Mouse (Mus musculus): ENCODE measurements at regions not wholly inside any gene's neighbourhood (a gene's known extent, or its start where the extent isn't known, plus 50 kb on each side); places are given as distances from the start of the nearest gene placed in this dataset.

DNA sequence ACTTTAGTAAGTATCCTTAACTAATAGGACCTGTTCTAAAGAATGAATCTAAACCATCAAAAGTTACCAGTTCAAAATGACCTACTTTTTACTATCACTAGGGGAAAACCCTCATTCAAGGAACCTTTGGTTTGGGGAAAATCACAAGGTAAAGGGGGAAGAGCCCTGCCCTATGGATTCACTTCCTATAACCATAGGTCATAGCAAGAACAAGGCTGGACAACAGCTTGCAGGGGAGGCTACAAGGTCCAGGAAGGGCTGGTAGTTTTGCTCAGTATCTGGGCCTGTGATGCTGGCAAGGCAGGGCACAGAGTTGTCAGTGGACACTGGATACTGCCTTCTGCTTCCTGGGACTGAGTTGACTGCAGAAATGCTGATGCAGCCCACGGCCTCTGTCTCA lies 109.1 kb upstream of the Peli1 start:
- no peak for DNase-seq (ENCODE audit: extremely low read depth, insufficient read length, low spot score)

- DNase-seq (ENCODE audit: extremely low read depth, insufficient read length, low spot score) = no peak
Observed at GRCm38 (mm10) chr11:20982500-20982899, 108.6 kb upstream of the Peli1 start.

DNA sequence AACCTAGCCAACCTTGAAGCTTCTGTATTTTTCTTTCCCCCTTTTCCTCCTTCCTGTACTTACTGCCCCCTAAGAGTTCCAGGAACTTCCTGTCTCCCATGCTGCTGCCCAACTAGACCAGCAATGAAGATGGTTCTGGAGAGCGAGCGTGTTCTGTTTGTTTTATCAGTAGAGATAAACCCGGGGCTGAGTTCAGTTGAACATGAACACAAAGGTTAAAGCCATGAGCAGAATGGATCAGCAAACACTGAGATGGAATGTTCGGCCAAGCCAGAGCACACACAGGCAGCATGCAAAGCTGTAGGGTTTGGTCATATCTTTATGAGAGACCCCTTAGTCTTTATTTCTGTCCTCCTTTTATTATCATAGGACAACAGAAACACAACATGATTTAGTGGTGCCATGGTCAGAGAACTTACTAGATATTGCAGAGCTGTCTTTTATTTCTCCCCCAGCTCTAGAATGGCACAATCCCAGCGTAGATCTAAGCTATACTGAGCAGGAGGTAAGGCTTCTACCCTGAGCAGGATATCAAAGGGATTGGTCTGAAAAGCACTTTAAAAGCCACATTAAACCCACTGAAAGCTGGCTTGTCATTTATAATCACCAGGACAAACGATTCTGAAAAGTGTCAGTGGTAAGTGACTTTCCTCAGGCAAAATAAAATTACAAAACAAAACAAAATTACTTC lies 105.9 kb upstream of the Peli1 start:
- no peak for DNase-seq (ENCODE audit: extremely low read depth, insufficient read length, low spot score)

- DNase-seq (ENCODE audit: extremely low read depth, insufficient read length, low spot score) = no peak
Observed at GRCm38 (mm10) chr11:20985771-20986170, 105.3 kb upstream of the Peli1 start.

- DNase-seq (ENCODE audit: extremely low read depth, insufficient read length, low spot score) = no peak
Observed at GRCm38 (mm10) chr11:20987171-20987815, 103.8 kb upstream of the Peli1 start.

GRCm38 (mm10) chr11:20987841-20988251 lies 103.2 kb upstream of the Peli1 start:
- DNase-seq (ENCODE audit: extremely low read depth, insufficient read length, low spot score) = no peak

- no peak for DNase-seq (ENCODE audit: extremely low read depth, insufficient read length, low spot score)
Observed at GRCm38 (mm10) chr11:20988871-20989270, 102.2 kb upstream of the Peli1 start.

- no peak for DNase-seq (ENCODE audit: extremely low read depth, insufficient read length, low spot score)
Observed at GRCm38 (mm10) chr11:20993580-20993979, 97.5 kb upstream of the Peli1 start.

DNA sequence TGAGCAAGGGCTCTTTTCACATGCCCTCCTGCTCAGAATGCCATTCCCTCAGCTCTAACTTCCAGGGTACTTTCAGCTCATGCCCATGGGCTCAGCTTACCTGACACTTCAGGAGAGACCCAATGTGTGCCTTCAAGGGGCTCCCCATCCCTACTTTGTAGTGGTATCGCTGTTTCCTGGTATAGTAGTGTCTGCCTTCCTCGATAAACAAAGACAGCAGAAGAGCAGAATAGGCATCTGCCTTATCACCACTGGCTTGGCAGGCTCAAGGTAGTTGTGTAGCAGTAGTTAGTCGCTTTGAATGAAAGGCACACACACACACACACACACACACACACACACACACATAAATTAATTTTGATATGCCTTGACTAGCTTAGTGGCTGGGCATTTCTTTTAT lies 89.7 kb upstream of the Peli1 start:
- no peak for DNase-seq (ENCODE audit: extremely low read depth, insufficient read length, low spot score)

DNA sequence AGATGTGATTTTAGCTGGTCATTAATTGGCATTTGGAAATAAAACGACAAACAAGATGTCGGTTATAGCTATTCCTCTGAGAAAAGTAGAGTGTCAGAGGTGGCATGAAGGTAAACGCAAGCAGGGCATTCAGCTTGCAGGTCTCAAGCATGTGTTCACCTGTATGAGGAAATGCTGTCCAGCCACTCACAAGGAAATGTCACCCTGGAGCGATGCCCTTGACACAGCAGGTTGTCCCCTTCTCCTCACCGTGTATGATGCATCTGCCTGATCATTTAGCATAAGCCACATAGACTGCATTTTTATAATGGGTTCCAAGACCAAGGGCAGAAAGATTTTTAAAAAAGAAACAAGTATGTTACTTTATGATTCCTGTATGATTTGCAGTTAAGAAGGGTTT lies 83.9 kb upstream of the Peli1 start:
- DNase-seq (ENCODE audit: extremely low read depth, insufficient read length, low spot score) = no peak

DNA sequence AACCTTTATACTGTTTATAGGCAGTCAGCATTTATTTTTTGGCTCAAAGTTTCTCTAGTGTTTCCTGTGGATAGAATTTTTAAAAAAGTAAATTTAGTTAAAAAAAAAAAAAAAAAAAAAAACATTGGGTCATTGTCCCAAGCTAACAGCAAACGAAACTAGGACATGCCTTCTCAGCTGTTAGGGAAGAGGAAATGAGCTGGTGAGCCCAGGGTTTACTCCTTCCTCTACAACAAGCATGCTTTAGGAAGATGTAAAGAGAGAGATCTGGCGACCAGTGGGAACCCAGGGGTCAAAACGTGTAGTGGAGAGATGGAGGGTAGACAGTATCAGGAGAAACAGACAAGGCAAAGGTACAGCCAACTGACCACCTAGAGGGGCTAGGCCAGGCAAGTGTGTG lies 81.6 kb upstream of the Peli1 start:
- DNase-seq (ENCODE audit: extremely low read depth, insufficient read length, low spot score) = no peak

GRCm38 (mm10) chr11:21010867-21011266 lies 80.2 kb upstream of the Peli1 start:
- no peak for DNase-seq (ENCODE audit: extremely low read depth, insufficient read length, low spot score)

GRCm38 (mm10) chr11:21014250-21014649 lies 76.8 kb upstream of the Peli1 start:
- DNase-seq (ENCODE audit: extremely low read depth, insufficient read length, low spot score) = no peak

GRCm38 (mm10) chr11:21015536-21015935 lies 75.6 kb upstream of the Peli1 start:
- DNase-seq (ENCODE audit: extremely low read depth, insufficient read length, low spot score) = no peak

DNA sequence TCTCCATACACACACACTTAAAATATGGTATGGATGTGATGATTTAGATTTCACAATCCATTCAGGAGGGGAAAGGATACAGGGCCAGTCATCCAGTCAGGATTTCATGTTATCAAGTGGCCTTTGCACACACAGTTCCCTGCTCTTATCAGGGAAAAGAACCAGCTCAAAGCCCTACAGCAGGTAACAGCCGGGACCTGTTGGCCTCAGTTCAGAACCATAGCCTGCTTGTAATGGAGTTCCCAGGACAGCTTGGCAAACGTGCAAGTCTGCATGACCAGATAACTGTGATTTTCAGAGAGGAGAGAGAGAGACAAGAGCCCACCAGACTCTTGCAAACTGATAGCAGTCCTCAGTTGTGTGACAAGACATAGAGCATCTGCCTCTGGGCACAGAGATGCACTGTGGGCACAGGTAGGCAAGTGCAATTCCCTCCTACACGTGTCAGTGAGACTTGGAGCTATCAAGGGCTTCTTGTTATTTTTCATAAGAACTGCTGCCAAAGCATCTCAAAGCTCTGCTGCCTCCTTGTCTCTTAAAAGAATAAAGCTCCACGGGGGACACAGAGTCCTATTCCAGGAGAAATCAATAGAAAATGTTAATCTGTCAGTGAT lies 74.9 kb upstream of the Peli1 start:
- DNase-seq (ENCODE audit: extremely low read depth, insufficient read length, low spot score) = no peak

GRCm38 (mm10) chr11:21016791-21017329 lies 74.2 kb upstream of the Peli1 start:
- DNase-seq (ENCODE audit: extremely low read depth, insufficient read length, low spot score) = no peak

GRCm38 (mm10) chr11:21019829-21020228 lies 71.3 kb upstream of the Peli1 start:
- DNase-seq (ENCODE audit: extremely low read depth, insufficient read length, low spot score) = no peak

GRCm38 (mm10) chr11:21024111-21024510 lies 67.0 kb upstream of the Peli1 start:
- DNase-seq (ENCODE audit: extremely low read depth, insufficient read length, low spot score) = no peak

GRCm38 (mm10) chr11:21024521-21024920 lies 66.6 kb upstream of the Peli1 start:
- no peak for DNase-seq (ENCODE audit: extremely low read depth, insufficient read length, low spot score)

DNA sequence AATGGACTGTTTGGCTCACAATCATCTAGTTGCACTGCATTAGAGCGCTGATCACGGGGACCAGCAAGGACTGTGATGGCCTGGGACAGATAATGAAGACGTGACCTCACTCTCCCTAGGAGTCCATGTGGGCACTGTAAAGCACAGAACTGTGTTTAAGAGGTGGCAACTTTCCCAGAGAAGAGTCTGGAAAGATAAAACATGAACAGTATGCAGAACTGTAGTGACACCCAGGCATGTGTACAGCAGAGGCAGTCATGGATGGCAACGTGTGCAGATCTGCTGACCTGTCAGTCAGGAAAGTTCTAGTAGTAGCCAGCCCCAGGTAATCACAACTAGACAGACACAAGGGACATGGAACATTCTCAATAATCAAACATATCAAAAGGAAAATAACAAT lies 63.8 kb upstream of the Peli1 start:
- no peak for DNase-seq (ENCODE audit: extremely low read depth, insufficient read length, low spot score)

GRCm38 (mm10) chr11:21030362-21030761 lies 60.7 kb upstream of the Peli1 start:
- no peak for DNase-seq (ENCODE audit: extremely low read depth, insufficient read length, low spot score)

- no peak for DNase-seq (ENCODE audit: extremely low read depth, insufficient read length, low spot score)
Observed at GRCm38 (mm10) chr11:21031816-21032215, 59.3 kb upstream of the Peli1 start.
